Mouse (Mus musculus) kidney, postnatal 0 days (tissue): ENCODE measurements around the gene Avl9. TPM values are rescaled to one million over a fixed set of nuclear protein-coding genes. Genes with fewer than 3 reads are reported as not detected.

ENCODE experiments used
- ATAC-seq: fragments of 200-750 bp; cut with Nextera tagmentation; replicated peaks from 2 replicates; pipeline ENCODE4 v1.8.0; 2017; ENCODE audit warnings: low read depth, moderate number of reproducible peaks, moderate TSS enrichment, moderate library complexity; ENCODE audit not compliant: low FRiP score
- DNase-seq: peaks from one replicate; pipeline ENCODE4 v3.0.0-alpha.2; 2016; ENCODE audit warnings: low spot score
- H3K27ac ChIP-seq: fragments of 300-500 bp; sonication (generic); 2 replicates; pipeline ENCODE4 v1.5.1; 2014; ENCODE audit warnings: mild to moderate bottlenecking
- H3K27me3 ChIP-seq: fragments of 300-500 bp; sonication (generic); 2 replicates; pipeline ENCODE4 v1.6.1; 2014; ENCODE audit warnings: low read length, mixed read lengths; ENCODE audit not compliant: insufficient read depth
- H3K36me3 ChIP-seq: fragments of 300-500 bp; sonication (generic); 2 replicates; pipeline ENCODE4 v1.6.1; 2014; ENCODE audit warnings: low read length, mixed read lengths; ENCODE audit not compliant: insufficient read depth
- H3K4me1 ChIP-seq: fragments of 300-500 bp; sonication (generic); replicated peaks from 2 replicates; pipeline ENCODE4 v1.6.1; 2014; ENCODE audit warnings: antibody characterized with exemption, low read length, mixed read lengths; ENCODE audit not compliant: insufficient read depth
- H3K4me2 ChIP-seq: fragments of 300-500 bp; sonication (generic); 2 replicates; pipeline ENCODE4 v1.6.1; 2014; ENCODE audit warnings: mild to moderate bottlenecking, low read length, moderate library complexity, mixed read lengths
- H3K4me3 ChIP-seq: fragments of 300-500 bp; sonication (generic); replicated peaks from 2 replicates; pipeline ENCODE4 v1.5.1; 2014; ENCODE audit warnings: low read depth, low read length
- H3K9ac ChIP-seq: fragments of 300-500 bp; sonication (generic); 2 replicates; pipeline ENCODE4 v1.6.1; 2014; ENCODE audit warnings: low read depth, low read length
- H3K9me3 ChIP-seq: fragments of 300-500 bp; sonication (generic); replicated peaks from 2 replicates; pipeline ENCODE4 v1.6.1; 2016; ENCODE audit warnings: low read length, inconsistent platforms, mixed read lengths
- CTCF ChIP-seq: IDR thresholded peaks from 2 replicates; pipeline ENCODE4 v1.5.1; 2016; ENCODE audit warnings: antibody characterized with exemption, low read depth, mild to moderate bottlenecking, moderate library complexity
- WGBS: fragments of 180-500 bp; shearing (Covaris S2); extraction: QIAGEN DNeasy Blood & Tissue Kit; methylation state at CpG from one replicate; pipeline ENCODE4 v1.1.7; 2014; 5-methylcytosine and 5-hydroxymethylcytosine counted together
- polyA plus RNA-seq: library from polyadenylated mRNA; unstranded; fragments of >200 nt; fragmentation: Nextera tagmentation; extraction: Ambion mirVana; gene quantifications from 2 replicates; pipeline ENCODE4 v1.2.1, GENCODE M21; 2015

Gene Avl9
- polyA plus RNA-seq, 1 experiment from 2014 or later: 10.0 TPM

DNA sequence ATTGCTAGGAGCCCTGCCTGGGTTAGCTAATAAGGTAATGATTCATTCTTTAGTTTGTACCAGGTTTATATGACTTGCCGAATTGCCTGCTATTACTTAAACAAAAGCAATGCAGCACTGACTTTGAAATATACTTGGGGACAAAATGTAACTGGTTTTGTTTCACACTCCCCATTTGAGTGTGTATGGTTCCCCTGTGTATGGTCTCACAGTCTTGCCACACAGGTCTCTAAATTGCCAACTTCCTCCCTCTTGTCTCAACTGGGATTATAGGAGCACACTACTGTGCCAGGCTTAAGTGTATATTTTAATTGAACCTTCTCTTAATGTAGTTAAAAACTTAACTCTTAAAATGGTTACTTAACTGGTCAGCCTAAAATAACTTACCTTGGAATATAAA, 44.6 kb downstream of the Avl9 start:
- Histone ChIP-seq H3K9ac (no peak overlapping the region), H3K4me2 (no peak overlapping the region), H3K36me3 (peaks cover 28% of the 10 kb centered on the region), H3K9me3 (no peaks in the 10 kb centered on the region), H3K27me3 (no peaks in the 10 kb centered on the region), H3K27ac (no peak overlapping the region), H3K4me3 (no peak overlapping the region), H3K4me1 (no peaks in the 10 kb centered on the region)
- ATAC-seq (no peak), DNase-seq (no peak)
- 86% methylated on average over 1 of the region's 1 CpGs for WGBS
- no peak for TF ChIP-seq CTCF

GRCm38 (mm10) chr6:56765265-56765664, 50.6 kb downstream of the Avl9 start:
- Histone ChIP-seq H3K36me3 (0 out of 2 replicates have a peak, but pooled peaks cover 10% of the 10 kb centered on the region), H3K4me2 (no peak overlapping the region), H3K4me3 (no peak overlapping the region), H3K27ac (no peak overlapping the region), H3K4me1 (no peaks in the 10 kb centered on the region), H3K9me3 (no peaks in the 10 kb centered on the region), H3K9ac (no peak overlapping the region), H3K27me3 (no peaks in the 10 kb centered on the region)
- ATAC-seq (no peak), DNase-seq (no peak)
- 63% methylated on average over 3 of the region's 3 CpGs for WGBS
- TF ChIP-seq CTCF: no peak

DNA sequence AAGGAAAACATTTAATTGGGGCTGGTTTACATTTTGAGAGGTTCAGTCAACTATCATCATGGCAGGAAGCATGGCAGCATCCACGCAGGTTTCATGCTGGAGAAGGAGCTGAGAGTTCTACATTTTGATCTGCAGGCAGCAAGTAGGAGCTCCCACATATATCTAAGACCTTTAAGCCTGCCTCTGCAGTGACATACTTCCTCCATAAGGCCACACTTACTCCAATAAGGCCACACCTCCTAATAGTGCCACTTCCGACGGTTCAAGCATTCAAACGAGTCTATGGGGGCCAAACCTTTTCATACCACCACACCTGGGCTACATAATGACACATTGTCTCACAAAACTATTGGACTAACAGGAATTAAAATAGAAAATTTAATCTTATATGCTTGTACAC, 51.0 kb downstream of the Avl9 start:
- DNase-seq (no peak), ATAC-seq (no peak)
- WGBS: 78% methylated on average over 4 of the region's 4 CpGs
- Histone ChIP-seq H3K4me2 (no peak overlapping the region), H3K4me3 (no peak overlapping the region), H3K27ac (no peak overlapping the region), H3K27me3 (no peaks in the 10 kb centered on the region), H3K36me3 (0 out of 2 replicates have a peak, but pooled peaks cover 10% of the 10 kb centered on the region), H3K9me3 (no peaks in the 10 kb centered on the region), H3K9ac (no peak overlapping the region), H3K4me1 (no peaks in the 10 kb centered on the region)
- TF ChIP-seq CTCF: no peak

DNA sequence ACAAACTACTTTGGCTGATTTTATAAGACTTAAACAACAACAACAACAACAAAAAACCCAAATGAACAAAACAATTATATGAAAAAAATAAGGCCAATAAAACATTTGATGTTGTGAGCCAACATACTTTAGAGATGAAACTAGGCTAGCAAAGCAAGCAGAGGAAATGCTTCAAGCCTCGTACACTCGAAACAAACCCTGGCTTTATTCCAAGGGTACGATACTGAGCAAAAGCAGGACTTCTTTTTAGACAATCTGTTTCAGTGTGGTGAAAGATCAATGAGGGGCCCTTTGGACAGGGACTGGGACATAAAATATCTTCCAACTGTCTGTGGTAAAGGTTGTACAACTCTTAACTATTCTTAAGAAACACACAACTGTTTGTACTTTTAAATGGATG, 61.1 kb downstream of the Avl9 start:
- Histone ChIP-seq H3K9ac (no peak overlapping the region), H3K4me2 (no peak overlapping the region), H3K27me3 (no peaks in the 10 kb centered on the region), H3K4me3 (no peak overlapping the region), H3K4me1 (no peaks in the 10 kb centered on the region), H3K36me3 (peaks cover 22% of the 10 kb centered on the region; the same call in 1 of the 2 replicates), H3K27ac (no peak overlapping the region), H3K9me3 (no peaks in the 10 kb centered on the region)
- DNase-seq (peak; percentile 34), ATAC-seq (no peak)
- TF ChIP-seq CTCF: no peak
- WGBS: 56% methylated on average over 3 of the region's 3 CpGs

DNA sequence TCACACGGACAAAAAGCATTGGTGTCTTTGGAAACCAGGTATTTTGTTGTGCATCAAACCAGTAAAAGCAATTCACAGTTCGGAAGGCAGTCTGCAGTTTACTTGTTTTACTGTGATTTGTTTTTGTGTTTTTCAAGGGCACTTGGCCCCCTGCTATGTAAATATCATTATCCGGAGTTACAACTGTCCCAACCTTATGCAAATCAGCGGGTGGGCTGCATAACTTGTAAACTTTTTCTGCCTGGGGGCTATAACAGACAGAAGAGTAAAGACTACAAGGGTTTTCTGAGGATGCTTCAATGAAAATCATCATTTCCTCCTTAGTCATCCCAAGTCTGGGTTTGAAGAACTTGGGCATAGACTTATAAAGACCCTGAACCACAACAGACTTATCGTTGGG, 64.9 kb downstream of the Avl9 start:
- no peaks in the 10 kb centered on the region for H3K4me1 ChIP-seq
- no peak for TF ChIP-seq CTCF
- H3K4me3 ChIP-seq: no peak overlapping the region
- peaks cover 29% of the 10 kb centered on the region; the same call in 1 of the 2 replicates for H3K36me3 ChIP-seq
- 89% methylated on average over 5 of the region's 5 CpGs for WGBS
- DNase-seq (no peak), ATAC-seq (no peak)
- H3K9ac ChIP-seq: no peak overlapping the region
- H3K4me2 ChIP-seq: no peak overlapping the region
- no peaks in the 10 kb centered on the region for H3K27me3 ChIP-seq
- no peak overlapping the region for H3K27ac ChIP-seq
- H3K9me3 ChIP-seq: no peaks in the 10 kb centered on the region

GRCm38 (mm10) chr6:56783561-56784272, 69.0 kb downstream of the Avl9 start:
- Histone ChIP-seq H3K4me1 (no peaks in the 10 kb centered on the region), H3K9me3 (no peaks in the 10 kb centered on the region), H3K27me3 (no peaks in the 10 kb centered on the region), H3K36me3 (peaks cover 33% of the 10 kb centered on the region; the same call in 1 of the 2 replicates), H3K4me2 (no peak overlapping the region), H3K9ac (no peak overlapping the region), H3K4me3 (no peak overlapping the region), H3K27ac (no peak overlapping the region)
- ATAC-seq: no peak
- no peak for TF ChIP-seq CTCF
- no peak for DNase-seq
- WGBS: 77% methylated on average over 4 of the region's 4 CpGs

DNA sequence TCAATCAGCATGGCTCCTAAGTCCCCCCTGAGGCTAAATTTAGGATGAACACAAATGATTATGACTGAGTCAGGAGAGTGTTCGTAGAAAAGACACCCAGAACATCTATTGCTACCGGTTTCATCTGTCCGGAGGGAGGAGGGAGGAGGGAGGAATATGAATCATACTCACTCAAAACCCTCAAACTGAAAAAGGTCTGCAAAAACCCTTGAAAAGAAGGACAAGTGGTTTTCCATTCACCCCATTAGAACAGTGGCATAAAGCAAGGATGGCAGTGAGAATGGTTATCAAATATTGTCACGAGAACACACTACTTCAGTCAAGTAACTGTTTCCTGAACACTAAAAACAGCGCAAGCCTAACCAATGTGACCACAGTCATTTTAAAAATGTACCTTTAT, 70.4 kb downstream of the Avl9 start:
- Histone ChIP-seq H3K36me3 (peaks cover 26% of the 10 kb centered on the region; the same call in 1 of the 2 replicates), H3K4me2 (no peak overlapping the region), H3K4me3 (no peak overlapping the region), H3K9ac (no peak overlapping the region), H3K27ac (no peak overlapping the region), H3K9me3 (no peaks in the 10 kb centered on the region), H3K27me3 (no peaks in the 10 kb centered on the region), H3K4me1 (no peaks in the 10 kb centered on the region)
- DNase-seq (no peak), ATAC-seq (no peak)
- no peak for TF ChIP-seq CTCF
- WGBS: 77% methylated on average over 5 of the region's 5 CpGs
